ENCODE assay signal across 30 mouse cellular contexts in genomic region chr2:116200795-116201194, GRCm38 (mm10).
DNase-seq lines count a peak whose midpoint lies in the region; ATAC-seq lines count a peak whose summit lies in the region.
"Had no signal": no experiment of that assay in that cellular context is flagged by ENCODE, and none has a peak within 500 bp of the region (broad histone marks: within the 10 kb centered on the region; RNA-seq: fewer than 3 reads in every experiment).

No protein-coding gene starts in this region.

- no peak overlapping the region for H3K4me2 ChIP-seq in forebrain, embryonic 12.5 days
- H3K4me2 ChIP-seq in forebrain, embryonic 11.5 days (ENCODE audit: low read depth, low read length, severe bottlenecking) = no peak overlapping the region
- 0 out of 2 replicates have a peak overlapping the region, but pooled peaks have one; percentile 9 for H3K4me2 ChIP-seq in midbrain, embryonic 14.5 days (ENCODE audit: low read length)
- no peak overlapping the region for H3K4me2 ChIP-seq in forebrain, embryonic 15.5 days (replicated peaks)
- H3K4me2 ChIP-seq in hindbrain, embryonic 15.5 days = peak overlapping the region; percentile 36; the same call in 1 of the 2 replicates
- H3K4me2 ChIP-seq: embryonic facial prominence, embryonic 15.5 days; heart, embryonic 12.5 days; limb, embryonic 13.5 days; liver, embryonic 11.5 days had no signal

- no peaks in the 10 kb centered on the region for H3K27me3 ChIP-seq in forebrain, embryonic 12.5 days
- no peaks in the 10 kb centered on the region for H3K27me3 ChIP-seq in forebrain, embryonic 11.5 days (ENCODE audit: control insufficient read depth, insufficient read depth, low read length)
- H3K27me3 ChIP-seq in midbrain, embryonic 14.5 days (ENCODE audit: control insufficient read depth, insufficient read depth, low read length) = no peaks in the 10 kb centered on the region
- H3K27me3 ChIP-seq in midbrain, embryonic 10.5 days (ENCODE audit: low read depth, poor library complexity, severe bottlenecking) = no peaks in the 10 kb centered on the region
- H3K27me3 ChIP-seq in forebrain, embryonic 15.5 days = no peaks in the 10 kb centered on the region
- H3K27me3 ChIP-seq in hindbrain, embryonic 15.5 days = no peaks in the 10 kb centered on the region
- H3K27me3 ChIP-seq: CH12.LX; embryonic facial prominence, embryonic 15.5 days; heart, embryonic 12.5 days; limb, embryonic 13.5 days had no signal

- no peaks in the 10 kb centered on the region for H3K9me3 ChIP-seq in forebrain, embryonic 12.5 days
- H3K9me3 ChIP-seq in forebrain, embryonic 11.5 days (ENCODE audit: control insufficient read depth, low read length) = no peaks in the 10 kb centered on the region
- H3K9me3 ChIP-seq in midbrain, embryonic 14.5 days (ENCODE audit: control insufficient read depth, low read length) = no peaks in the 10 kb centered on the region
- no peaks in the 10 kb centered on the region for H3K9me3 ChIP-seq in midbrain, embryonic 10.5 days (replicated peaks)
- no peaks in the 10 kb centered on the region for H3K9me3 ChIP-seq in forebrain, embryonic 15.5 days
- H3K9me3 ChIP-seq in hindbrain, embryonic 15.5 days = no peaks in the 10 kb centered on the region
- H3K9me3 ChIP-seq: embryonic facial prominence, embryonic 10.5 days; embryonic facial prominence, embryonic 15.5 days; heart, embryonic 12.5 days; limb, embryonic 13.5 days had no signal

- no peak overlapping the region for H3K9ac ChIP-seq in forebrain, embryonic 12.5 days
- no peak overlapping the region for H3K9ac ChIP-seq in forebrain, embryonic 11.5 days (ENCODE audit: low read length)
- no peak overlapping the region for H3K9ac ChIP-seq in midbrain, embryonic 14.5 days (replicated peaks; ENCODE audit: low read length)
- no peak overlapping the region for H3K9ac ChIP-seq in forebrain, embryonic 15.5 days (replicated peaks)
- H3K9ac ChIP-seq in hindbrain, embryonic 15.5 days = no peak overlapping the region
- H3K9ac ChIP-seq: embryonic facial prominence, embryonic 15.5 days; heart, embryonic 12.5 days; limb, embryonic 13.5 days; liver, postnatal 0 days had no signal

- WGBS in forebrain, embryonic 12.5 days = 75% methylated on average over 5 of the region's 5 CpGs
- WGBS in forebrain, embryonic 11.5 days = 80% methylated on average over 5 of the region's 5 CpGs
- whole genome bisulfite sequencing in midbrain, embryonic 14.5 days = 53% methylated on average over 5 of the region's 5 CpGs
- 83% methylated on average over 5 of the region's 5 CpGs for WGBS in midbrain, embryonic 10.5 days
- 52% methylated on average over 5 of the region's 5 CpGs for WGBS in forebrain, embryonic 15.5 days
- 42% methylated on average over 5 of the region's 5 CpGs for WGBS in hindbrain, embryonic 15.5 days

- no peak for ATAC-seq in forebrain, embryonic 12.5 days (ENCODE audit: low FRiP score)
- no peak for ATAC-seq in forebrain, embryonic 11.5 days (replicated peaks; ENCODE audit: low FRiP score)
- ATAC-seq in midbrain, embryonic 14.5 days (ENCODE audit: low FRiP score, low TSS enrichment) = no peak
- ATAC-seq in forebrain, embryonic 15.5 days (replicated peaks) = peak; percentile 42; the same call in 1 of the 2 replicates
- ATAC-seq in hindbrain, embryonic 15.5 days (ENCODE audit: low FRiP score, low read depth) = no peak
- ATAC-seq: activated CD4-positive, CD25-positive, alpha-beta regulatory T cell, adult 4 months; liver, postnatal 0 days had no signal

- H3K4me3 ChIP-seq in forebrain, embryonic 12.5 days (replicated peaks) = no peak overlapping the region
- H3K4me3 ChIP-seq in forebrain, embryonic 11.5 days (ENCODE audit: low read depth, low read length) = no peak overlapping the region
- no peak overlapping the region for H3K4me3 ChIP-seq in midbrain, embryonic 14.5 days (replicated peaks; ENCODE audit: low read depth, low read length)
- no peak overlapping the region for H3K4me3 ChIP-seq in midbrain, embryonic 10.5 days
- no peak overlapping the region for H3K4me3 ChIP-seq in forebrain, embryonic 15.5 days
- H3K4me3 ChIP-seq in hindbrain, embryonic 15.5 days = no peak overlapping the region
- H3K4me3 ChIP-seq: embryonic facial prominence, embryonic 10.5 days; embryonic facial prominence, embryonic 15.5 days; heart, embryonic 12.5 days; layer of hippocampus, adult 2 months; left cerebral cortex, adult 2 months; limb, embryonic 13.5 days had no signal

- no peaks in the 10 kb centered on the region for H3K4me1 ChIP-seq in forebrain, embryonic 12.5 days
- H3K4me1 ChIP-seq in forebrain, embryonic 11.5 days (replicated peaks; ENCODE audit: control insufficient read depth, insufficient read depth, low read length) = no peaks in the 10 kb centered on the region
- no peaks in the 10 kb centered on the region for H3K4me1 ChIP-seq in midbrain, embryonic 14.5 days (ENCODE audit: control insufficient read depth, insufficient read depth, low read length)
- no peaks in the 10 kb centered on the region for H3K4me1 ChIP-seq in midbrain, embryonic 10.5 days
- H3K4me1 ChIP-seq in forebrain, embryonic 15.5 days = peaks cover 15% of the 10 kb centered on the region
- H3K4me1 ChIP-seq in hindbrain, embryonic 15.5 days (replicated peaks) = 0 out of 2 replicates have a peak, but pooled peaks cover 3% of the 10 kb centered on the region
- H3K4me1 ChIP-seq: embryonic facial prominence, embryonic 10.5 days; embryonic facial prominence, embryonic 15.5 days; heart, embryonic 12.5 days; limb, embryonic 13.5 days had no signal

- no peak for DNase-seq in forebrain, embryonic 11.5 days (ENCODE audit: low spot score)
- peak; percentile 25 for DNase-seq in midbrain, embryonic 14.5 days
- no peak for DNase-seq in midbrain, embryonic 10.5 days (ENCODE audit: low spot score)
- no peak for DNase-seq in spleen, postnatal 4 days (ENCODE audit: low spot score in 2 of 2)
- no peak for DNase-seq in thymus, adult 18-20 months
- DNase-seq: adrenal gland, adult 2 months; adrenal gland, postnatal 36 days; cerebellum, adult 8-10 months; cerebellum, postnatal 25 days; gastrocnemius, postnatal 36 days; heart, adult 18-20 months; heart, postnatal 4 days; kidney, adult 2 months; kidney, postnatal 36 days; liver, postnatal 0 days; lung, postnatal 36 days; right cerebral cortex, adult 18-20 months; right cerebral cortex, postnatal 4 days had no signal

- H3K27ac ChIP-seq in forebrain, embryonic 12.5 days = 0 out of 2 replicates have a peak overlapping the region, but pooled peaks have one; percentile 20
- H3K27ac ChIP-seq in forebrain, embryonic 11.5 days (ENCODE audit: low read depth, low read length) = no peak overlapping the region
- H3K27ac ChIP-seq in midbrain, embryonic 14.5 days (replicated peaks; ENCODE audit: low read depth, low read length) = 0 out of 2 replicates have a peak overlapping the region, but pooled peaks have one; percentile 17
- no peak overlapping the region for H3K27ac ChIP-seq in midbrain, embryonic 10.5 days (replicated peaks)
- peak overlapping the region; percentile 43 for H3K27ac ChIP-seq in forebrain, embryonic 15.5 days (replicated peaks)
- H3K27ac ChIP-seq in hindbrain, embryonic 15.5 days (replicated peaks) = no peak overlapping the region
- H3K27ac ChIP-seq: embryonic facial prominence, embryonic 10.5 days; embryonic facial prominence, embryonic 15.5 days; layer of hippocampus, adult 2 months; left cerebral cortex, adult 2 months; limb, embryonic 13.5 days had no signal

- H3K36me3 ChIP-seq in forebrain, embryonic 12.5 days (replicated peaks) = no peaks in the 10 kb centered on the region
- H3K36me3 ChIP-seq in forebrain, embryonic 11.5 days (ENCODE audit: control insufficient read depth, insufficient read depth, low read length) = no peaks in the 10 kb centered on the region
- no peaks in the 10 kb centered on the region for H3K36me3 ChIP-seq in midbrain, embryonic 14.5 days (ENCODE audit: control insufficient read depth, insufficient read depth, low read length)
- H3K36me3 ChIP-seq in midbrain, embryonic 10.5 days = no peaks in the 10 kb centered on the region
- H3K36me3 ChIP-seq in forebrain, embryonic 15.5 days = no peaks in the 10 kb centered on the region
- H3K36me3 ChIP-seq in hindbrain, embryonic 15.5 days = no peaks in the 10 kb centered on the region
- H3K36me3 ChIP-seq: embryonic facial prominence, embryonic 10.5 days; embryonic facial prominence, embryonic 15.5 days; heart, embryonic 12.5 days; limb, embryonic 13.5 days had no signal

Comparison
In these comparisons a context has a peak if more than half of its experiments do, and no peak if none do; other contexts are left out.
1. H3K27ac ChIP-seq: peak in forebrain, embryonic 12.5 days (single experiment), midbrain, embryonic 14.5 days (single experiment) and forebrain, embryonic 15.5 days (single experiment); none in forebrain, embryonic 11.5 days (single experiment), midbrain, embryonic 10.5 days (single experiment) and hindbrain, embryonic 15.5 days (single experiment).
2. H3K4me2 ChIP-seq: peak in midbrain, embryonic 14.5 days (single experiment) and hindbrain, embryonic 15.5 days (single experiment); none in forebrain, embryonic 12.5 days (single experiment), forebrain, embryonic 11.5 days (single experiment) and forebrain, embryonic 15.5 days (single experiment).